Comparison of ENCODE assay signal across 9 mouse cellular contexts in the genomic region with DNA sequence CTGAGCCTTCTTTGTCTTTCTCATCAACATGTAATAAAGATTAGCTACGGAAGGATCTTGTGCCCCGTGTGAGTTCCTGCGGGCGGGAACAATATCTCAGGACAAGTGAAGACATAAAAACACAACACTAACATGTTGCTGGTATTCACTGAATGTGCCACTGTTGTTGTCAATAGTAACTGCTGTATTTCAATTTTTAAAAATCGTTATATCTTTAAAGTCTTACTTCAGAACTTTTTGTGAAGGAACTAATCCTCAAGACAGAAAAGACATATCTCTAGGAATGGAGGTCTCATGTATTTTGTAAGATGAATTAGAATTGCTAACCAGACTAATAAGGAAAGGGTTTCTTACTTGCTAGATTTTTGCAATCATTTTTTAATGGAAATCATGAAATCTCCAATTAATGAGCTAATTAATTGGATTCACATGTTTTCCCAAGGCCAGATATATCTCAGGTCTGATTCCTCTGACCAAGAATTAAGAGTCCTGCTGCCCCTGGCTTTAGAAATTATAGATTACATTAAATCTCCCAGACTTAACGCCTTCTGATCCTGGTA. TPM values are rescaled to one million over a fixed set of nuclear protein-coding genes. Genes with fewer than 3 reads are reported as not detected.
A peak's percentile ranks its signal among the peaks of the same experiment; 100 is the strongest.
DNase-seq lines count a peak whose midpoint lies in the region; ATAC-seq lines count a peak whose summit lies in the region.
"Had no signal": no experiment of that assay in that cellular context is flagged by ENCODE, and none has a peak within 500 bp of the region (broad histone marks: within the 10 kb centered on the region; RNA-seq: fewer than 3 reads in every experiment).

No protein-coding gene starts in this region.

- DNase-seq in heart, postnatal 4 days = no peak
- no peak for DNase-seq in midbrain, embryonic 10.5 days (ENCODE audit: low spot score)
- DNase-seq in gastrocnemius, postnatal 14 days = no peak
- DNase-seq in thymus, postnatal 25 days = no peak

- no peaks in the 10 kb centered on the region for H3K9me3 ChIP-seq in heart, embryonic 15.5 days (replicated peaks)
- no peaks in the 10 kb centered on the region for H3K9me3 ChIP-seq in hindbrain, embryonic 15.5 days
- H3K9me3 ChIP-seq in midbrain, embryonic 10.5 days (replicated peaks) = no peaks in the 10 kb centered on the region

- WGBS in heart, embryonic 15.5 days = 41% methylated on average over 6 of the region's 6 CpGs
- WGBS in hindbrain, embryonic 15.5 days = 33% methylated on average over 6 of the region's 6 CpGs
- WGBS in midbrain, embryonic 10.5 days = 46% methylated on average over 6 of the region's 6 CpGs

- H3K4me1 ChIP-seq in heart, embryonic 15.5 days (replicated peaks) = no peaks in the 10 kb centered on the region
- H3K4me1 ChIP-seq in hindbrain, embryonic 15.5 days (replicated peaks) = no peaks in the 10 kb centered on the region
- no peaks in the 10 kb centered on the region for H3K4me1 ChIP-seq in midbrain, embryonic 10.5 days

- peak overlapping the region; percentile 43 for H3K4me3 ChIP-seq in heart, embryonic 15.5 days
- H3K4me3 ChIP-seq in hindbrain, embryonic 15.5 days = peak overlapping the region; percentile 39
- peak overlapping the region; percentile 42 for H3K4me3 ChIP-seq in midbrain, embryonic 10.5 days

- peak overlapping the region; percentile 60 for H3K4me2 ChIP-seq in heart, embryonic 15.5 days
- H3K4me2 ChIP-seq in hindbrain, embryonic 15.5 days = peak overlapping the region; percentile 55

- no peaks in the 10 kb centered on the region for H3K27me3 ChIP-seq in heart, embryonic 15.5 days
- H3K27me3 ChIP-seq in hindbrain, embryonic 15.5 days = no peaks in the 10 kb centered on the region
- H3K27me3 ChIP-seq in midbrain, embryonic 10.5 days (ENCODE audit: low read depth, poor library complexity, severe bottlenecking) = no peaks in the 10 kb centered on the region

- no peak overlapping the region for H3K27ac ChIP-seq in heart, embryonic 15.5 days
- H3K27ac ChIP-seq in hindbrain, embryonic 15.5 days (replicated peaks) = peak overlapping the region; percentile 53; the same call in 1 of the 2 replicates
- peak overlapping the region; percentile 73 for H3K27ac ChIP-seq in midbrain, embryonic 10.5 days (replicated peaks)

- H3K9ac ChIP-seq in heart, embryonic 15.5 days = 0 out of 2 replicates have a peak overlapping the region, but pooled peaks have one; percentile 36
- H3K9ac ChIP-seq in hindbrain, embryonic 15.5 days = peak overlapping the region; percentile 33; the same call in 1 of the 2 replicates

- intact Hi-C loops in gastrocnemius, postnatal 14 days (cut with DNase I; ENCODE audit: low total_unique reads) = no loop called here

- no peak for ATAC-seq in heart, embryonic 15.5 days (replicated peaks; ENCODE audit: insufficient number of reproducible peaks, insufficient read depth, low FRiP score, low read depth)
- peak; percentile 33 for ATAC-seq in common myeloid progenitor, adult 5-6 weeks (replicated peaks; ENCODE audit: low read depth, poor library complexity, severe bottlenecking)
- no peak for ATAC-seq in hindbrain, embryonic 15.5 days (ENCODE audit: low FRiP score, low read depth)
- no peak for ATAC-seq in erythroblast, adult 5-6 weeks (replicated peaks; ENCODE audit: low FRiP score, poor library complexity, severe bottlenecking)

- H3K36me3 ChIP-seq in heart, embryonic 15.5 days = no peaks in the 10 kb centered on the region
- H3K36me3 ChIP-seq in hindbrain, embryonic 15.5 days = no peaks in the 10 kb centered on the region
- H3K36me3 ChIP-seq in midbrain, embryonic 10.5 days = no peaks in the 10 kb centered on the region

RNA-seq across cellular contexts. Expression of a gene that starts 21.2 kb away (rescaled TPM):
- polyA plus RNA-seq in heart, embryonic 15.5 days (2015; fragmentation: Nextera tagmentation; extraction: Ambion mirVana) = not detected in 2 replicates
- not detected for total RNA-seq in heart, postnatal 4 days (2021)
- not detected in 2 replicates for total RNA-seq in common myeloid progenitor, adult 5-6 weeks (2017)
- polyA plus RNA-seq in hindbrain, embryonic 15.5 days (2015; fragmentation: Nextera tagmentation; extraction: Ambion mirVana) = 0.49 and 0.52 TPM in 2 replicates
- not detected in 2 replicates for polyA plus RNA-seq in midbrain, embryonic 10.5 days (2016; fragmentation: Nextera tagmentation; extraction: Ambion mirVana)
- not detected for total RNA-seq in gastrocnemius, postnatal 14 days (2021)
- total RNA-seq in erythroblast, adult 5-6 weeks (2015; ENCODE audit: low replicate concordance) = not detected in 2 replicates
- total RNA-seq in erythroblast, adult 5-6 weeks (2017; ENCODE audit: low replicate concordance) = not detected in 2 replicates
- polyA plus RNA-seq: large intestine, adult 2 months had no signal

RNA-seq across cellular contexts. Expression of a gene that starts 24.5 kb away (rescaled TPM):
- 0.06 and 0.09 TPM in 2 replicates for polyA plus RNA-seq in heart, embryonic 15.5 days (2015; fragmentation: Nextera tagmentation; extraction: Ambion mirVana)
- not detected for total RNA-seq in heart, postnatal 4 days (2021)
- total RNA-seq in common myeloid progenitor, adult 5-6 weeks (2017) = not detected in 2 replicates
- polyA plus RNA-seq in hindbrain, embryonic 15.5 days (2015; fragmentation: Nextera tagmentation; extraction: Ambion mirVana) = 0.58 and 0.66 TPM in 2 replicates
- polyA plus RNA-seq in midbrain, embryonic 10.5 days (2016; fragmentation: Nextera tagmentation; extraction: Ambion mirVana) = 0.30 and 0.31 TPM in 2 replicates
- total RNA-seq in gastrocnemius, postnatal 14 days (2021) = not detected
- not detected in 2 replicates for total RNA-seq in erythroblast, adult 5-6 weeks (2015; ENCODE audit: low replicate concordance)
- total RNA-seq in erythroblast, adult 5-6 weeks (2017; ENCODE audit: low replicate concordance) = not detected in 2 replicates

RNA-seq across cellular contexts. Expression of a gene that starts 55.8 kb away (rescaled TPM):
- polyA plus RNA-seq in heart, embryonic 15.5 days (2015; fragmentation: Nextera tagmentation; extraction: Ambion mirVana) = not detected in 2 replicates
- not detected for total RNA-seq in heart, postnatal 4 days (2021)
- total RNA-seq in common myeloid progenitor, adult 5-6 weeks (2017) = not detected in 2 replicates
- not detected in 2 replicates for polyA plus RNA-seq in hindbrain, embryonic 15.5 days (2015; fragmentation: Nextera tagmentation; extraction: Ambion mirVana)
- polyA plus RNA-seq in midbrain, embryonic 10.5 days (2016; fragmentation: Nextera tagmentation; extraction: Ambion mirVana) = not detected in 2 replicates
- not detected for total RNA-seq in gastrocnemius, postnatal 14 days (2021)
- total RNA-seq in erythroblast, adult 5-6 weeks (2015; ENCODE audit: low replicate concordance) = not detected in 2 replicates
- total RNA-seq in erythroblast, adult 5-6 weeks (2017; ENCODE audit: low replicate concordance) = 0.85 TPM in 1 of 2 replicates, not detected in the other
- polyA plus RNA-seq: large intestine, adult 2 months had no signal
